Mouse (Mus musculus) kidney, adult 2 months (tissue): ENCODE results near the gene Plcb1. TPM values are rescaled to one million over a fixed set of nuclear protein-coding genes. Genes with fewer than 3 reads are reported as not detected.

Experiments used
- DNase-seq: peaks from one replicate; pipeline ENCODE4 v3.0.0; 2021
- H3K27ac ChIP-seq: fragments of 200-500 bp; 2 replicates; pipeline ENCODE4 v1.5.1; 2012; ENCODE audit warnings: low read depth, low read length, control low read depth, inconsistent platforms; ENCODE audit not compliant: insufficient read depth
- H3K27me3 ChIP-seq: fragments of 200-500 bp; replicated peaks from 2 replicates; pipeline ENCODE4 v1.6.1; 2012; ENCODE audit warnings: mild to moderate bottlenecking, moderate library complexity, low read length, inconsistent platforms; ENCODE audit not compliant: control insufficient read depth, insufficient read depth
- H3K36me3 ChIP-seq: fragments of 200-500 bp; 2 replicates; pipeline ENCODE4 v1.6.1; 2012; ENCODE audit warnings: mild to moderate bottlenecking, moderate library complexity, low read length, inconsistent platforms; ENCODE audit not compliant: control insufficient read depth, insufficient read depth
- H3K4me1 ChIP-seq: fragments of 200-500 bp; 2 replicates; pipeline ENCODE4 v1.6.1; 2011; ENCODE audit warnings: low read length; ENCODE audit not compliant: control insufficient read depth, insufficient read depth
- H3K4me3 ChIP-seq: fragments of 200-500 bp; 2 replicates; pipeline ENCODE4 v1.5.1; 2011; ENCODE audit warnings: mild to moderate bottlenecking, low read depth, low read length, control low read depth; ENCODE audit not compliant: insufficient read depth
- CTCF ChIP-seq: fragments of 200-500 bp; conservative IDR thresholded peaks from 2 replicates; pipeline ENCODE4 v1.5.1; 2011; ENCODE audit warnings: low read depth, mild to moderate bottlenecking, control low read depth, low read length, moderate library complexity, mixed read lengths; ENCODE audit not compliant: insufficient read depth, insufficient read length
- POLR2A ChIP-seq: fragments of 200-500 bp; IDR thresholded peaks from one replicate; pipeline ENCODE4 v1.6.1; 2011; ENCODE audit warnings: low read depth, low read length, control low read depth
- WGBS: fragments of 180-500 bp; shearing (Covaris S2); methylation state at CpG from one replicate; pipeline ENCODE4 v1.1.7; 2018; 5-methylcytosine and 5-hydroxymethylcytosine counted together
- polyA plus RNA-seq: library from polyadenylated mRNA; depleted of rRNA; stranded (reverse); fragments of >200 nt; gene quantifications from 2 replicates; pipeline ENCODE4 v1.2.3, GENCODE M21; 2012

Gene Plcb1
- polyA plus RNA-seq, 1 experiment = 5.0 TPM

GRCm38 (mm10) chr2:135403344-135403743, 617.5 kb downstream of the Plcb1 start:
- TF ChIP-seq CTCF = no peak
- Histone ChIP-seq H3K27me3 (no peaks in the 10 kb centered on the region), H3K27ac (no peak overlapping the region), H3K4me1 (no peaks in the 10 kb centered on the region), H3K4me3 (no peak overlapping the region), H3K36me3 (no peaks in the 10 kb centered on the region; the same call in none of the 2 replicates)
- 68% methylated on average over 6 of the region's 6 CpGs for WGBS
- no peak for DNase-seq

- no peaks in the 10 kb centered on the region for H3K27me3 ChIP-seq
- H3K4me3 ChIP-seq = no peak overlapping the region
- no peaks in the 10 kb centered on the region; the same call in none of the 2 replicates for H3K36me3 ChIP-seq
- WGBS = 45% methylated on average over 1 of the region's 1 CpGs
- TF ChIP-seq POLR2A = no peak
- no peak for TF ChIP-seq CTCF
- peak; percentile 28 for DNase-seq
- no peak overlapping the region for H3K27ac ChIP-seq
- H3K4me1 ChIP-seq = no peaks in the 10 kb centered on the region
Measured at GRCm38 (mm10) chr2:135404095-135404494, 618.2 kb downstream of the Plcb1 start.

GRCm38 (mm10) chr2:135409418-135410097, 623.7 kb downstream of the Plcb1 start:
- TF ChIP-seq POLR2A (no peak), CTCF (no peak)
- H3K4me3 ChIP-seq = no peak overlapping the region
- WGBS = 84% methylated on average over 5 of the region's 5 CpGs
- H3K4me1 ChIP-seq = no peaks in the 10 kb centered on the region
- H3K27me3 ChIP-seq = no peaks in the 10 kb centered on the region
- H3K27ac ChIP-seq = no peak overlapping the region
- no peaks in the 10 kb centered on the region for H3K36me3 ChIP-seq
- DNase-seq = no peak

- H3K4me1 ChIP-seq = no peaks in the 10 kb centered on the region
- H3K27ac ChIP-seq = no peak overlapping the region
- DNase-seq = no peak
- no peaks in the 10 kb centered on the region for H3K36me3 ChIP-seq
- H3K4me3 ChIP-seq = no peak overlapping the region
- WGBS = 35% methylated on average over 2 of the region's 2 CpGs
- H3K27me3 ChIP-seq = no peaks in the 10 kb centered on the region
- TF ChIP-seq POLR2A (no peak), CTCF (no peak)
Measured at GRCm38 (mm10) chr2:135411675-135412074, 625.8 kb downstream of the Plcb1 start.

GRCm38 (mm10) chr2:135415137-135415536, 629.3 kb downstream of the Plcb1 start:
- no peak overlapping the region for H3K4me3 ChIP-seq
- no peak for DNase-seq
- TF ChIP-seq CTCF (no peak), POLR2A (no peak)
- no peaks in the 10 kb centered on the region for H3K4me1 ChIP-seq
- no peaks in the 10 kb centered on the region for H3K27me3 ChIP-seq
- no peak overlapping the region for H3K27ac ChIP-seq
- no peaks in the 10 kb centered on the region for H3K36me3 ChIP-seq
- 82% methylated on average over 4 of the region's 4 CpGs for WGBS

GRCm38 (mm10) chr2:135419301-135419700, 633.4 kb downstream of the Plcb1 start:
- Histone ChIP-seq H3K27me3 (no peaks in the 10 kb centered on the region), H3K36me3 (no peaks in the 10 kb centered on the region), H3K27ac (no peak overlapping the region), H3K4me3 (no peak overlapping the region), H3K4me1 (no peaks in the 10 kb centered on the region)
- no peak for DNase-seq
- no peak for TF ChIP-seq POLR2A
- 74% methylated on average over 5 of the region's 5 CpGs for WGBS

GRCm38 (mm10) chr2:135434947-135435515, 649.2 kb downstream of the Plcb1 start:
- Histone ChIP-seq H3K27ac (no peak overlapping the region), H3K36me3 (no peaks in the 10 kb centered on the region), H3K4me3 (no peak overlapping the region), H3K4me1 (no peaks in the 10 kb centered on the region), H3K27me3 (no peaks in the 10 kb centered on the region)
- DNase-seq = no peak
- 88% methylated on average over 5 of the region's 5 CpGs for WGBS
- no peak for TF ChIP-seq CTCF
- no peak for TF ChIP-seq POLR2A
